Mouse (Mus musculus) adrenal gland (tissue): ENCODE results near the gene Scrn2.

ENCODE experiments used
- intact Hi-C: fragments of 180-260 bp; cut with DNase I; formaldehyde crosslinking; loops from one replicate; pipeline ENCODE4 v1.15.1; 2025
- long read RNA-seq, 2 experiments: library from polyadenylated mRNA; unstranded; transcript quantifications; one replicate each; pipeline ENCODE4 v2.0.0; 2020; ENCODE audit warnings: borderline replicate concordance in 1 of 2; ENCODE audit not compliant: insufficient replicate concordance in 1 of 2

Scrn2 gene
- long read RNA-seq, experiment 1, transcript Scrn2-201 (8 exons, 1,530 nt): major isoform, 22 of 25 reads
- long read RNA-seq, experiment 1, partial matches to known transcripts: 2 of 25 reads
- long read RNA-seq, experiment 1, other reads (novel, unspliced or antisense): 1 of 25 reads
- long read RNA-seq, experiment 2, transcript Scrn2-201 (8 exons, 1,530 nt): major isoform, 23 of 28 reads
- long read RNA-seq, experiment 2, partial matches to known transcripts: 2 of 28 reads
- long read RNA-seq, experiment 2, other reads (novel, unspliced or antisense): 3 of 28 reads

- intact Hi-C loops: loop anchor here (10.0 kb wide), 1 partner anchor 115 kb away; the partner anchor contains the start of gene Cdk5rap3
Observed at GRCm38 (mm10) chr11:97029686-97030417, at the start of gene Scrn2. Gene Scrn2 (plus strand): TSS chr11:97029938.

- intact Hi-C loops: no loop called here
Observed at GRCm38 (mm10) chr11:96980021-96980420, 49.7 kb upstream of the Scrn2 start.

- intact Hi-C loops: no loop called here
Observed at GRCm38 (mm10) chr11:96981461-96981860, 48.3 kb upstream of the Scrn2 start.

- intact Hi-C loops: loop anchor here (1.0 kb wide), 1 partner anchor 44 kb away; no protein-coding TSS in a partner anchor
Observed at GRCm38 (mm10) chr11:96982355-96982754, 47.4 kb upstream of the Scrn2 start.

GRCm38 (mm10) chr11:96982859-96983258, 46.9 kb upstream of the Scrn2 start, which contains the start of gene Sp2:
Gene Sp2 (minus strand): TSS chr11:96982959.
- intact Hi-C loops: loop anchor here (1.0 kb wide), 1 partner anchor 43 kb away; no protein-coding TSS in a partner anchor

GRCm38 (mm10) chr11:96984903-96985302, 44.8 kb upstream of the Scrn2 start:
- intact Hi-C loops: no loop called here

- intact Hi-C loops: no loop called here
Observed at GRCm38 (mm10) chr11:96986463-96986862, 43.3 kb upstream of the Scrn2 start.

GRCm38 (mm10) chr11:96987873-96988655, 41.7 kb upstream of the Scrn2 start:
- intact Hi-C loops: no loop called here

GRCm38 (mm10) chr11:96991501-96991900, 38.2 kb upstream of the Scrn2 start:
- intact Hi-C loops: no loop called here

GRCm38 (mm10) chr11:96992722-96993311, 36.9 kb upstream of the Scrn2 start:
- intact Hi-C loops: no loop called here

- intact Hi-C loops: no loop called here
Observed at GRCm38 (mm10) chr11:96995031-96995430, 34.7 kb upstream of the Scrn2 start.

GRCm38 (mm10) chr11:96995836-96996772, 33.6 kb upstream of the Scrn2 start:
- intact Hi-C loops: no loop called here

- intact Hi-C loops: no loop called here
Observed at GRCm38 (mm10) chr11:96996773-96997379, 32.9 kb upstream of the Scrn2 start.

- intact Hi-C loops: no loop called here
Observed at GRCm38 (mm10) chr11:96997380-96997956, 32.3 kb upstream of the Scrn2 start.

- intact Hi-C loops: no loop called here
Observed at GRCm38 (mm10) chr11:97003170-97003569, 26.6 kb upstream of the Scrn2 start.

GRCm38 (mm10) chr11:97007093-97007794, 22.5 kb upstream of the Scrn2 start:
- intact Hi-C loops: no loop called here

GRCm38 (mm10) chr11:97009198-97009790, 20.4 kb upstream of the Scrn2 start:
- intact Hi-C loops: no loop called here

GRCm38 (mm10) chr11:97013121-97013670, 16.5 kb upstream of the Scrn2 start, which contains the start of gene Sp6:
Gene Sp6 (plus strand): TSS chr11:97013394.
- intact Hi-C loops: no loop called here
